Comparison of ENCODE assay signal across 17 mouse cellular contexts in genomic region chr2:112815960-112816359, GRCm38 (mm10).
"Had no signal": no experiment of that assay in that cellular context is flagged by ENCODE, and none has a peak within 500 bp of the region (broad histone marks: within the 10 kb centered on the region; RNA-seq: fewer than 3 reads in every experiment).

No protein-coding gene starts in this region.

- DNase-seq: left cerebral cortex, postnatal 4 days; liver; liver, embryonic 13.5 days; liver, postnatal 0 days; lung, adult 18-20 months; lung, adult 2 months; lung, embryonic 14.5 days; lung, postnatal 10 days; lung, postnatal 14 days; lung, postnatal 36 days; lung, postnatal 4 days; midbrain, embryonic 14.5 days had no signal

- ATAC-seq: liver, embryonic 12.5 days; liver, postnatal 0 days; lung, postnatal 0 days; midbrain, embryonic 13.5 days; midbrain, embryonic 15.5 days; midbrain, embryonic 16.5 days had no signal
